Mouse (Mus musculus) ES-E14 (cell line): ENCODE measurements around the gene Lyg2. TPM values are rescaled to one million over a fixed set of nuclear protein-coding genes. Genes with fewer than 3 reads are reported as not detected.

ENCODE experiments used
- DNase-seq: peaks from one replicate; pipeline ENCODE4 v3.0.0-alpha.2; 2013; ENCODE audit warnings: low read depth, low spot score
- H3K27ac ChIP-seq: 2 replicates; pipeline ENCODE4 v1.5.1; 2012; ENCODE audit warnings: low read depth, mild to moderate bottlenecking, low read length, moderate library complexity, mixed read lengths; ENCODE audit not compliant: poor library complexity, insufficient read depth, severe bottlenecking
- H3K36me3 ChIP-seq: 2 replicates; pipeline ENCODE4 v1.6.1; 2012; ENCODE audit warnings: mild to moderate bottlenecking, low read length, moderate library complexity, mixed read lengths; ENCODE audit not compliant: control insufficient read depth, poor library complexity, insufficient read depth, severe bottlenecking
- H3K4me1 ChIP-seq, 2 experiments: fragments of 150-350 bp in 1 of 2; sonication (generic) in 1 of 2; 2 replicates each; pipeline ENCODE4 v1.6.1; 2012; ENCODE audit warnings: low read length in 2 of 2, mild to moderate bottlenecking in 1 of 2, mixed read lengths in 1 of 2; ENCODE audit not compliant: control insufficient read depth in 2 of 2, insufficient read depth in 2 of 2, poor library complexity in 1 of 2
- H3K4me3 ChIP-seq, 2 experiments: fragments of 150-350 bp in 1 of 2; sonication (generic) in 1 of 2; 2 replicates each; pipeline ENCODE4 v1.5.1; 2012; ENCODE audit warnings: low read length in 2 of 2, low read depth in 1 of 2, mild to moderate bottlenecking in 1 of 2, mixed read lengths in 1 of 2; ENCODE audit not compliant: insufficient read depth in 1 of 2, poor library complexity in 1 of 2, severe bottlenecking in 1 of 2
- H3K9ac ChIP-seq: 2 replicates; pipeline ENCODE4 v1.6.1; 2012; ENCODE audit warnings: low read depth, mild to moderate bottlenecking, low read length, mixed read lengths; ENCODE audit not compliant: poor library complexity, insufficient read depth, severe bottlenecking
- H3K9me3 ChIP-seq: fragments of 150-350 bp; sonication (generic); 2 replicates; pipeline ENCODE4 v1.6.1; 2012; ENCODE audit warnings: low read depth, mild to moderate bottlenecking, low read length; ENCODE audit not compliant: control insufficient read depth, insufficient read depth
- CHD2 ChIP-seq: IDR thresholded peaks from 2 replicates; pipeline ENCODE4 v1.6.1; 2014; ENCODE audit warnings: mild to moderate bottlenecking, low read depth, low read length, inconsistent platforms
- HCFC1 ChIP-seq: IDR thresholded peaks from 2 replicates; pipeline ENCODE4 v1.6.1; 2012; ENCODE audit warnings: low read length, inconsistent platforms, borderline replicate concordance; ENCODE audit not compliant: insufficient read depth
- MAFK ChIP-seq: IDR thresholded peaks from 2 replicates; pipeline ENCODE4 v1.6.1; 2014; ENCODE audit warnings: mild to moderate bottlenecking, low read depth, low read length, inconsistent platforms; ENCODE audit not compliant: insufficient read depth
- ZC3H11A ChIP-seq: IDR thresholded peaks from 2 replicates; pipeline ENCODE4 v1.6.1; 2012; ENCODE audit warnings: low read depth, mild to moderate bottlenecking, inconsistent platforms, low read length, borderline replicate concordance
- ZNF384 ChIP-seq: IDR thresholded peaks from 2 replicates; pipeline ENCODE4 v1.6.1; 2012; ENCODE audit warnings: low read depth, low read length, inconsistent platforms
- in situ Hi-C, 2 experiments: fragments of 600-800 bp; cut with MboI; formaldehyde crosslinking; loops; one replicate each; pipeline ENCODE4 v1.15.1; 2025; ENCODE audit warnings: low sequenced_read_pairs in 2 of 2, inconsistent platforms in 1 of 2; ENCODE audit not compliant: unreplicated experiment in 2 of 2
- total RNA-seq: library from RNA; depleted of rRNA; stranded (reverse); fragments of 300-350 nt; gene quantifications from 2 replicates; pipeline ENCODE4 v1.2.3, GENCODE M21; 2012

The Lyg2 gene
- total RNA-seq, 1 experiment, result not detected

GRCm38 (mm10) chr1:37869362-37869761, 46.9 kb downstream of the Lyg2 start:
- in situ Hi-C loops, result loop anchor here in 1 of 2 experiments (25.0 kb wide), 1 partner anchor 182 kb away; no protein-coding TSS in a partner anchor
- Histone ChIP-seq H3K4me1 (peaks cover 0 to 3% of the 10 kb centered on the region in 2 experiments; a peak in 1 of 4 replicates), H3K36me3 (no peaks in the 10 kb centered on the region), H3K9ac (no peak overlapping the region), H3K27ac (no peak overlapping the region), H3K9me3 (no peaks in the 10 kb centered on the region), H3K4me3 (no peak overlapping the region)
- TF ChIP-seq ZC3H11A (no peak), HCFC1 (no peak), MAFK (no peak), ZNF384 (no peak), CHD2 (no peak)
- no peak for DNase-seq

- DNase-seq, result no peak
- TF ChIP-seq HCFC1 (no peak), MAFK (no peak), CHD2 (no peak), ZNF384 (no peak), ZC3H11A (no peak)
- no peaks in the 10 kb centered on the region for H3K36me3 ChIP-seq
- no peak overlapping the region for H3K9ac ChIP-seq
- H3K9me3 ChIP-seq, result no peaks in the 10 kb centered on the region
- peaks cover 0 to 6% of the 10 kb centered on the region in 2 experiments; a peak in 2 of 4 replicates for H3K4me1 ChIP-seq
- H3K4me3 ChIP-seq, result no peak overlapping the region
- H3K27ac ChIP-seq, result no peak overlapping the region
- in situ Hi-C loops, result loop anchor here in 1 of 2 experiments (25.0 kb wide), 1 partner anchor 181 kb away; no protein-coding TSS in a partner anchor
These were observed 47.7 kb downstream of the Lyg2 start for GRCm38 (mm10) chr1:37868640-37869039.

- Histone ChIP-seq H3K4me1 (peaks cover 0 to 3% of the 10 kb centered on the region in 2 experiments; a peak in 1 of 4 replicates), H3K36me3 (no peaks in the 10 kb centered on the region), H3K9ac (no peak overlapping the region), H3K4me3 (no peak overlapping the region), H3K27ac (no peak overlapping the region), H3K9me3 (no peaks in the 10 kb centered on the region)
- in situ Hi-C loops, result loop anchor here in 1 of 2 experiments (25.0 kb wide), 1 partner anchor 181 kb away; no protein-coding TSS in a partner anchor
- DNase-seq, result no peak
- no peak for TF ChIP-seq ZNF384
- no peak for TF ChIP-seq CHD2
- TF ChIP-seq HCFC1, result no peak
- no peak for TF ChIP-seq ZC3H11A
- TF ChIP-seq MAFK, result no peak
These were observed 48.5 kb downstream of the Lyg2 start for GRCm38 (mm10) chr1:37867684-37868322.

GRCm38 (mm10) chr1:37867056-37867455, 49.2 kb downstream of the Lyg2 start:
- H3K4me1 ChIP-seq, result peaks cover 0 to 3% of the 10 kb centered on the region in 2 experiments; a peak in 1 of 4 replicates
- H3K4me3 ChIP-seq, result no peak overlapping the region
- in situ Hi-C loops, result loop anchor here in 1 of 2 experiments (25.0 kb wide), 1 partner anchor 180 kb away; no protein-coding TSS in a partner anchor
- H3K27ac ChIP-seq, result no peak overlapping the region
- DNase-seq, result peak; percentile 51
- H3K36me3 ChIP-seq, result no peaks in the 10 kb centered on the region
- H3K9ac ChIP-seq, result no peak overlapping the region
- no peaks in the 10 kb centered on the region for H3K9me3 ChIP-seq
- TF ChIP-seq HCFC1 (no peak), MAFK (no peak), CHD2 (no peak), ZC3H11A (peak; percentile 91), ZNF384 (no peak)
